Mouse (Mus musculus) lung, adult 2 months (tissue): ENCODE measurements at regions not wholly inside any gene's neighbourhood (a gene's known extent, or its start where the extent isn't known, plus 50 kb on each side); places are given as distances from the start of the nearest gene placed in this dataset.

Experiments used
- CTCF ChIP-seq: fragments of 200-500 bp; IDR thresholded peaks from 2 replicates; pipeline ENCODE4 v1.5.1; 2011; ENCODE audit warnings: mild to moderate bottlenecking, low read length, control low read depth; ENCODE audit not compliant: insufficient read depth
- POLR2A ChIP-seq: fragments of 200-500 bp; IDR thresholded peaks from 2 replicates; pipeline ENCODE4 v1.6.1; 2011; ENCODE audit warnings: low read depth, mild to moderate bottlenecking, control low read depth, low read length, borderline replicate concordance; ENCODE audit errors: extremely low read depth

GRCm38 (mm10) chr13:39523246-39523850, 562.7 kb upstream of the Slc35b3 start:
- TF ChIP-seq POLR2A, result no peak
- no peak for TF ChIP-seq CTCF
